Mouse (Mus musculus): ENCODE data around the gene Sympk. TPM values are rescaled to one million over a fixed set of nuclear protein-coding genes. Genes with fewer than 3 reads are reported as not detected.

Gene Sympk
- polyA plus RNA-seq, 1 experiment = 90.3 TPM

DNA sequence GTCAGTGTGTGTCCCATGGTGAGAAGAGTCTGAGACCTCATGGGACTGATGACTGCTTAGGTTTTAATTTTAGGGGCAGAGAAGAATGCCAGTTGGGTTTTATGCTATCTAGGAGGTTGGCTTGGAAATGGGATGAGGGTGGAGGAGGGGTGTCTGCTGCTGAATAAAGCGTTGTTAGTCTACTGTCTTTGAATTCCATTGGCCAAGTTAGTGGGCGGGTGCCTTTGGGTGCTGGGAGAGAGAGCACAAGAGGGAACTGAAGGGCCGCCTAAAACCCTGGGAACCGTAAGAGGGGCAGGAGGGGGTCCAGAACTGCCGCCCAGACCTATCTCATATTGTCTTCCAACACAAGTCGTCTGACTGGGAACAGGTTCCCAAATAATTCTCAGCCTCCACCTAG lies 35.4 kb upstream of the Sympk start:
- peaks cover 20% of the 10 kb centered on the region for H3K27me3 ChIP-seq (ENCODE audit: control insufficient read depth, insufficient read depth, insufficient read length)
- H3K79me2 ChIP-seq (ENCODE audit: control insufficient read depth, insufficient read depth) = no peaks in the 10 kb centered on the region
- no peak for TF ChIP-seq MYOD1 (IDR thresholded peaks at IDR 0.05; ENCODE audit: control insufficient read depth in 1 of 3, insufficient read length in 2 of 3, low read depth in 2 of 3)
- TF ChIP-seq REST (IDR thresholded peaks at IDR 0.05; ENCODE audit: insufficient read depth, insufficient read length) = no peak
- TF ChIP-seq CEBPB (IDR thresholded peaks at IDR 0.05; ENCODE audit: insufficient read depth, poor library complexity, severe bottlenecking) = no peak
- no peak for TF ChIP-seq SRF (IDR thresholded peaks at IDR 0.05; ENCODE audit: control insufficient read depth, insufficient read length, low read depth)
- TF ChIP-seq TCF3 (IDR thresholded peaks at IDR 0.05; ENCODE audit: insufficient read length, low read depth) = no peak
- no peak for TF ChIP-seq USF1 (IDR thresholded peaks at IDR 0.05; ENCODE audit: low read depth)
- TF ChIP-seq E2F4 (IDR thresholded peaks at IDR 0.05; ENCODE audit: insufficient read depth) = no peak
- no peak for TF ChIP-seq MYOG (IDR thresholded peaks at IDR 0.05; ENCODE audit: control insufficient read depth in 1 of 3, insufficient read depth in 1 of 3, insufficient read length in 2 of 3, low read depth in 2 of 3)
- no peak for TF ChIP-seq MAX (IDR thresholded peaks at IDR 0.05; ENCODE audit: low read depth)
- TF ChIP-seq TCF12 (IDR thresholded peaks at IDR 0.05; ENCODE audit: insufficient read depth, poor library complexity, severe bottlenecking) = no peak
- no peak for TF ChIP-seq POLR2A (IDR thresholded peaks at IDR 0.05; ENCODE audit: insufficient read length, low read depth)
- TF ChIP-seq POLR2AphosphoS2 (IDR thresholded peaks at IDR 0.05; ENCODE audit: insufficient read length, low read depth) = no peak

DNA sequence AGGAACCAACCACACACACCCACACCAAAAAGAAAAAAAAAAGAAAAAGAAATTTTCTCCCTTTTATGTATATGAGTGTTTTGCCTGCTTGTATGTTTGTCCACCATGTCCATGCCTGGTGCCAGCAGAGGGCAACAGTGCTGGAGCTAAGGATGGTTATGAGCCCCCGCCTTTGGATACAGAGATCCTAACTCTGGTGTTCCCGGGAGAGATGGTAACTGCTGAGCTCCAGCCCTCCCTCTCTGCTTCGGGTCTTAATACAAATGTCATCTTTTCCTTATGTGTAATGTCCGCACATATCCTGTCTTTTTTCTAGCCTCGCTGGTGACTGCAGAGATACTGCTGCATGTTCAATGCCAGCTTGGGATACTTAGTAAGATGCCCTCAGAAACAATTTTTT lies 34.2 kb upstream of the Sympk start:
- H3K4me3 ChIP-seq = peak overlapping the region; percentile 41

More for the DNA sequence above, 35.4 kb upstream of the Sympk start:
- Histone ChIP-seq H3ac (ENCODE audit: control insufficient read depth, insufficient read length) (no peak overlapping the region), H3K36me3 (ENCODE audit: control insufficient read depth, insufficient read depth) (no peaks in the 10 kb centered on the region), H3K4me3 (no peak overlapping the region), H3K4me2 (ENCODE audit: low read depth) (no peak overlapping the region)

DNA sequence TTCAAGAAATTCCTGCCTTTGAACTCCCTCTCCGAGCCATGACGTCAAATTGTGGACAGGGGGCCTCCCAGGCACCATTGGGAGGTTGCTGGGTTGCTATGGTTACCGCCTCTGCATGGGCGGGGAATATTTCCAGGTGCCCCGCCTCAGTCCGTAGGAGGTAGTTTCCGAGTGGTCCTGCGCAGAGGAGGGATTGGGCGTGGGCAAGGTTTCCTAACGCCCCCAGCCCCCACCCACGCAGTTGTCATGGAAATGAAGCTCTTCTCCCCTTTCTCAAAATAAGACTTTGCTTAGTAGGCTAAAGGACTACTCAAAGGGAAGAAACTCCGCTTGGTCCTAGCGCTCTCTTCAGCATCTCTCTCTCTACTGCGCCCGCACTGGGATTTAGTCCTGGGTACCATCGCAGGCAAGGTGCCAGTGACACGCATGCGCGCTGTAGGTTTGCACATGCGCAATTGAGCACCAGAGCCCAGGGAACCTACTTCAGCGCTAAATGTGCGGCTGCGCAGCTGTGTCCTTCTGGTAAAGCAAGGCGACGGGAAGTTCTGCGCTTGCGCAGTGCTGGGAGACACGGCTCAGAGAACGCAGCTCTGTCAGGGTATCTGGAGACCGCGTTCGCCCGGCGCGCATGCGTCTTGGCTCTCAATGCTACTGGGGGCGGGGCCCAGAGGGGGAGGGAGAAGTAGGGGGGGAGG lies 33.4 kb upstream of the Sympk start, which contains the start of gene Mypop:
TSS of gene Mypop (plus strand) at position 645 of the 695 bp plus-strand sequence.
- peak within 1 kb of the TSS; percentile 97 for H3K4me2 ChIP-seq (ENCODE audit: low read depth)
- H3ac ChIP-seq (ENCODE audit: control insufficient read depth, insufficient read length) = peak within 1 kb of the TSS; percentile 51
- no peak for TF ChIP-seq TCF3 (IDR thresholded peaks at IDR 0.05; ENCODE audit: insufficient read length, low read depth)
- no peak for TF ChIP-seq REST (IDR thresholded peaks at IDR 0.05; ENCODE audit: insufficient read depth, insufficient read length)
- TF ChIP-seq POLR2A (IDR thresholded peaks at IDR 0.05; ENCODE audit: insufficient read length, low read depth) = peak; percentile 39
- TF ChIP-seq MYOG (IDR thresholded peaks at IDR 0.05; ENCODE audit: control insufficient read depth in 1 of 3, insufficient read depth in 1 of 3, insufficient read length in 2 of 3, low read depth in 2 of 3) = peak in 1 of 3 experiments; percentile 42
- no peak for TF ChIP-seq SRF (IDR thresholded peaks at IDR 0.05; ENCODE audit: control insufficient read depth, insufficient read length, low read depth)

More for the DNA sequence above, 34.2 kb upstream of the Sympk start:
- peak overlapping the region; percentile 74 for H3K4me2 ChIP-seq (ENCODE audit: low read depth)
- no peaks in the 10 kb centered on the region for H3K36me3 ChIP-seq (ENCODE audit: control insufficient read depth, insufficient read depth)
- peaks cover 11% of the 10 kb centered on the region for H3K27me3 ChIP-seq (ENCODE audit: control insufficient read depth, insufficient read depth, insufficient read length)
- H3K79me2 ChIP-seq (ENCODE audit: control insufficient read depth, insufficient read depth) = no peaks in the 10 kb centered on the region
- no peak for TF ChIP-seq MYOD1 (IDR thresholded peaks at IDR 0.05; ENCODE audit: control insufficient read depth in 1 of 3, insufficient read length in 2 of 3, low read depth in 2 of 3)
- no peak for TF ChIP-seq MYOG (IDR thresholded peaks at IDR 0.05; ENCODE audit: control insufficient read depth in 1 of 3, insufficient read depth in 1 of 3, insufficient read length in 2 of 3, low read depth in 2 of 3)
- TF ChIP-seq TCF12 (IDR thresholded peaks at IDR 0.05; ENCODE audit: insufficient read depth, poor library complexity, severe bottlenecking) = no peak
- TF ChIP-seq E2F4 (IDR thresholded peaks at IDR 0.05; ENCODE audit: insufficient read depth) = no peak
- no peak for TF ChIP-seq TCF3 (IDR thresholded peaks at IDR 0.05; ENCODE audit: insufficient read length, low read depth)
- TF ChIP-seq SRF (IDR thresholded peaks at IDR 0.05; ENCODE audit: control insufficient read depth, insufficient read length, low read depth) = no peak
- TF ChIP-seq REST (IDR thresholded peaks at IDR 0.05; ENCODE audit: insufficient read depth, insufficient read length) = no peak
- no peak for TF ChIP-seq CEBPB (IDR thresholded peaks at IDR 0.05; ENCODE audit: insufficient read depth, poor library complexity, severe bottlenecking)
- no peak for TF ChIP-seq MAX (IDR thresholded peaks at IDR 0.05; ENCODE audit: low read depth)
- TF ChIP-seq POLR2A (IDR thresholded peaks at IDR 0.05; ENCODE audit: insufficient read length, low read depth) = no peak
- TF ChIP-seq POLR2AphosphoS2 (IDR thresholded peaks at IDR 0.05; ENCODE audit: insufficient read length, low read depth) = no peak
- no peak for TF ChIP-seq USF1 (IDR thresholded peaks at IDR 0.05; ENCODE audit: low read depth)
- H3ac ChIP-seq (ENCODE audit: control insufficient read depth, insufficient read length) = no peak overlapping the region

DNA sequence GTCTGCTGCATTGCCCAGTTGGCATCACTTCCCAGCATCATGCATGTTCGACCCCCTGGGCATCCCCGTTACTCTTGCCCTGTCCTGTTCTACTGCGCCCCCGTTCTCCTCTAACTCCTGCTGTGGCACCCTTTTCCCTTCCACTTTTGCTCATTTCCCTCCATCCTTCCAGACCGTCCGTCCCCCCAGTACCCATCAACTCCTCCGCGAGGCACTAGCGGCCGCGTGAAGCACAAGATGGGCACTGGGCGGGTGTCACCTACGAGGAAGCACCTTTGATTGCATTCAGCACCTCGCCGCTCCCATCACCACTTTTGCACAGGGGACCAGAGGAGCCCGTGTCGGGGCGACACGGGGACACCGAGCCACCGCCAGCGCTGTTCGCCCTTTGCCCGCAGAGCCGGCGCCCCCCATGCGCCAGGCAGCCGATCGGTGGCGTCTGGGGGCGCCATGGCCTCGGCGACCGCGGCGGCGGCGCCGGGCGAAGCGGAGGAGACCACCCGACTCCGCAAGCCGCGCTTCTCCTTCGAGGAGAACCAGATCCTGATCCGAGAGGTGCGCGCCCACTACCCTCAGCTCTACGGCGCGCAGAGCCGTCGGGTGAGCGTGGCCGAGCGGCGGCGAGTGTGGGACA lies 32.4 kb upstream of the Sympk start:
- no peak for TF ChIP-seq CEBPB (IDR thresholded peaks at IDR 0.05; ENCODE audit: insufficient read depth, poor library complexity, severe bottlenecking)
- TF ChIP-seq MYOD1 (IDR thresholded peaks at IDR 0.05; ENCODE audit: control insufficient read depth in 1 of 3, insufficient read length in 2 of 3, low read depth in 2 of 3) = no peak
- TF ChIP-seq SRF (IDR thresholded peaks at IDR 0.05; ENCODE audit: control insufficient read depth, insufficient read length, low read depth) = no peak
- TF ChIP-seq USF1 (IDR thresholded peaks at IDR 0.05; ENCODE audit: low read depth) = no peak

More for the DNA sequence above, 33.4 kb upstream of the Sympk start, which contains the start of gene Mypop:
- Histone ChIP-seq H3K27me3 (ENCODE audit: control insufficient read depth, insufficient read depth, insufficient read length) (peaks cover 11% of the 10 kb centered on the region), H3K4me3 (peak within 1 kb of the TSS; percentile 41), H3K79me2 (ENCODE audit: control insufficient read depth, insufficient read depth) (no peaks in the 10 kb centered on the region), H3K36me3 (ENCODE audit: control insufficient read depth, insufficient read depth) (no peaks in the 10 kb centered on the region)

More for the DNA sequence above, 32.4 kb upstream of the Sympk start:
- H3K27me3 ChIP-seq (ENCODE audit: control insufficient read depth, insufficient read depth, insufficient read length) = peaks cover 11% of the 10 kb centered on the region
- H3ac ChIP-seq (ENCODE audit: control insufficient read depth, insufficient read length) = peak overlapping the region; percentile 51
- no peaks in the 10 kb centered on the region for H3K79me2 ChIP-seq (ENCODE audit: control insufficient read depth, insufficient read depth)
- peak overlapping the region; percentile 41 for H3K4me3 ChIP-seq
- H3K4me2 ChIP-seq (ENCODE audit: low read depth) = peak overlapping the region; percentile 97
- H3K36me3 ChIP-seq (ENCODE audit: control insufficient read depth, insufficient read depth) = no peaks in the 10 kb centered on the region
